Mouse (Mus musculus) heart, postnatal 10 days (tissue): Measurements from ENCODE around the gene Tubb4a. TPM values are rescaled to one million over a fixed set of nuclear protein-coding genes. Genes with fewer than 3 reads are reported as not detected.
"Not testable (repeated sequence)": the region's sequence is repeated elsewhere in the genome, so short reads cannot be mapped to it uniquely, and the experiment has no call there.

ENCODE experiments used
- DNase-seq, 2 experiments: peaks; one replicate each; pipeline ENCODE4 v3.0.0; 2021
- intact Hi-C: fragments of 180-260 bp; cut with DNase I; formaldehyde crosslinking; loops from one replicate; pipeline ENCODE4 v1.15.1; 2025
- total RNA-seq, 2 experiments: library from RNA; stranded (reverse); gene quantifications; 2 replicates each; pipeline ENCODE4 v1.2.3; 2021

Gene Tubb4a
- 1 to 10 TPM; 7.0 to 7.4 TPM for total RNA-seq

DNA sequence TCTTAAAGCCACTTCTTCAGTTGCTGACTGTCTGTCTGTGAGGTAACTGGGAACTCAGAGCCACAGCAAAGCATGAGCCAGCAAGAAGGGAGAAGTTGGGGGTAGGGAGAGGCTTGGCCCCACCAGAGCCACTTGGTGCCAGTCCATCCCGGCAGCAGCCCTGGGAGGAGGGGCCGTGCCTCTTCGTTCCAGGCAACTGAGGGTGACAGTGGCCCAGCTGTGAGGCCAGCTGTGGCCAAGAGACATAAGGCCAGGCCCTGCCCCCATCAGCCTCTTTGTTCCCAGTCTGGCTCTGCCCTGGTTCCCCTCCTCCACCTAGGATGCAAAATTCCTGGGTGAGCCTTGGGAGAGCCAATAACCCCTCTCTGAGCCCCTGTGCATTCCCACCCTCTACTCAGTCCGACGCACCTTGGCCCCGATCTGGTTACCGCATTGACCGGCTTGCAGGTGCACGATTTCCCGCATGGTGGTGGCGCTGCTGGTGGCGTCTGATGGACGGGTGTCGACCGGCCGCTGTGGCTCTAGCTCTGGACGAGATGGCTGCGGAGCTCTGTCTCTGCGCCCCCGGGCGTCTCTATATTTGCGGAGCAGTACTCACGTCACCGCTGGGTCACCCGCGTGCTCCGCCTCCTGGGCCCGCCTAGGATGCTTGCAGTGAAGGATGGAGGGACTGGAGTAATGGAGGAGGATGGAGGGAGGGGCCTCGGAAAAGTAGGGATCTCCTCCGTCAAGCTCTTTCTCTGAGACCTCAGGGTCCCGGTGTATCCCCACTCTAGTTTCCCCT, at the start of gene Tubb4a:
Tubb4a (minus strand) TSS at position 734 of the 784 bp plus-strand sequence.
- DNase-seq: peak; percentile 52 to 56
- intact Hi-C loops: no loop called here

GRCm38 (mm10) chr17:57135635-57136034, 48.1 kb upstream of the Tubb4a start:
- intact Hi-C loops: no loop called here

DNA sequence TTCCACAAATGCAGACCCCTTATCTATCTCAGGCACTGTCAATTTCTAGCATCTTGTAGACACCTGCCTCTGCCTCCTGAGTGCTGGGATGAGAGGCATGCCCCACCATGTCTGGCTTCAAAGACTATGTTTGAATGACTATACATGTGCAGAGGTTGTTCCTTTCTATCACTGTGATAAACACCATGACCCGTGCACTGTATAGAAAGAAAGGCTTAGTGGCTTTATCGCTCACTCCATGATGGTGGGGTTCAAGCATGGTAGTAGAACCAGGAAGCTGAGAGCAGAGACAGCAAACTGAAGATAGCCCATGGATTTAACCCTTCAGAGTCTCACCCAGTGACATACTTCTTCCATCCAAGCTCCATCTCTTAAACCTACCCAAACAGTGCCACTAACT, 47.1 kb upstream of the Tubb4a start:
- intact Hi-C loops: no loop called here
- DNase-seq: no peak

More at GRCm38 (mm10) chr17:57135635-57136034, 48.1 kb upstream of the Tubb4a start:
- no peak for DNase-seq

- intact Hi-C loops, DNase-seq: not testable (repeated sequence)
Observed at GRCm38 (mm10) chr17:57134021-57134420, 46.4 kb upstream of the Tubb4a start.

GRCm38 (mm10) chr17:57131793-57132192, 44.2 kb upstream of the Tubb4a start:
- intact Hi-C loops: no loop called here
- DNase-seq: no peak

DNA sequence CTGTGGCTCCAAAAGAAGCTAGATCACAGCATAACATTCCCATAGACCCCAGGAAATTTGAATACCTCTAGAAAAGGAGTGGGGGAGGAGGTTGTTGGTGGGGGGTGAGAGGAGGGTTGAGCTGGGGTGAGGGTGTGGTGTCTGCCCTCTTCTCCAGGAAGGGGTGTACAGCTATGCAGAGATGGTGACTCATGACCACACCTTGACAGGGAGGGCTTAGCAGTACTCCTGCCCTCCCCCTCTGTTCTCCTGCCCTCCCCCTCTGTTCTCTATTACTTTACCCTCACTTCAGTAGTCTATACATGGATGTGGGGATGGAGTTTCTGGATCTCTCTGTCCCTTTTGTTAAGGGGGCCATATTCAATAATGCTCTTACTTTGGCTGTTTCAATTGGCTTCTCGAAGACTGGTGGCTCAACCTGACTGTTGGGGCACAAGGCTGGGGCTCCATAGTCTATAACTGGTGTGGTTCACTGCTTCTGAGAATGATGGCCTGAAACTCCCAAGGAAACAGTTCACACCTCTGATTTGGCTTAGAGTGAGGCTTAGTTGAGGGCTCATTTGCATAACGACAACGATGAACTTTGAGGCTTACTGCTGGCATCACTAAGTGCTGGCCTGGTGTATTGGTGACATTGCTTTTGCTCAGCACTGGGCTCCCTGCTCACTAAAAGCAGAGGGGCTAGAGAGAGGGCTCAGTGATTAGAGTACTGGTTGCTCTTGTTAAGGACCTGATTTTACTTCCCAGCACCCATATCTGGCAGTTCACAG, 38.5 kb upstream of the Tubb4a start:
- intact Hi-C loops: no loop called here
- DNase-seq: no peak

DNA sequence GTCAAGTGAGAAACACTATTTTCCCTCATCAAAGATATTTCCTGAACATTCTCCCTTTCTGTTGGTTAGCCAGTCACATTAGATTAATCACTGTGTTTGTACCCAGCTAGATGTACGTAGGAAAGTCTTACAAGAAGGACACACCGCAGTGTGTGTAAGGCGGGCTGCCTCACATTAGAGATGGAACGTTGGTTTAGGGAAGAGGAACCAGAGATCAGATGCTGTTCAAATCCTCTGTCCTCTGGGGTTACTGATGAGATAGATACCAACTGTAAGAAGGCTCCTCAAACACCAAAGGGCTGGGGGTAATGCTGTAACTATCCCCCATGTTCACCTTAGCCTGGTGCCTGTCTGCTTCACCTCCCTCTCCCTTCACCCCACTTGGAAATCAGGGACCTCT, 37.2 kb upstream of the Tubb4a start:
- DNase-seq: no peak
- intact Hi-C loops: no loop called here

- intact Hi-C loops: no loop called here
- DNase-seq: no peak
Observed at GRCm38 (mm10) chr17:57123192-57124118, 35.9 kb upstream of the Tubb4a start.

GRCm38 (mm10) chr17:57121856-57122255, 34.3 kb upstream of the Tubb4a start:
- DNase-seq: no peak
- intact Hi-C loops: no loop called here

DNA sequence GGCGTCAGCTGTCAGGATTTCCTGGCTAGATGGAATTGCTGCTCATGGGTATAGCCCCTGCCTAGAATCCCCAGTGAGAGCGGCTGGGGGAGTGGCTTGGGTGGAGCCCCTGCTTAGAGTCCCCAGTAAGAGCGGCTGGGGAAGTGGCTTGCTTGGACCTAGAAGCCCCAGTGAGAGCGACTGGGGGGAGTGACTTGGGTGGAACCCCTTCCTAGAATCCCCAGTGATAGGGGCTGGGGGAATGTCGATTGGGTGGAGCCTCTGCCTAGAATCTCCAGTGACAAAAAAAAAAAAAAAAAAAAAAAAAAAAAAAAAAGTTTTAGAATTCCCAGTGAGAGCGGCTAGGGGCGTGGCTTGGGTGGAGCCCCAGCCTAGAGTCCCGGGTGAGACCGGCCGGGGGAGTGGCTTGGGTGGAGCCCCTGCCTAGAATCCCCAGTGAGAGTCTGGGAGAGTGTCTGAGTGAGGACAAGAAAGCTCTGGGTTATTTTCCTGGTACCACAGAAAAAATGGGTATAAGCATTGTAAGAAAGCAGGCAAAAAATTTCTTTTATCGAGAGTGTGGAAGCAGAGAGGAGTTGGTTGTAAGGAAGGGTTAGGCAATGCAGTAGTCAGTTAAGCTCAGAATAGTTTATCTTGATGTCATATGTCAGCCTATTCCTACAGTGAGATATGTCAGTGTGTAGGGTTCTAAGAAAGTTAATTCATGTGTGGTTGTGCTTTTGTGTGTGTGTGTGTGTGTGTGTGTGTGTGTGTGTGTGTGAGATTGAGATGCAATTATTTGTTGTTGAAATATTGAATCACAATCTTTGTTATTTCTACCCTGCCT, 31.2 kb upstream of the Tubb4a start:
- peak; percentile 29 to 31 for DNase-seq
- intact Hi-C loops: loop anchor here (1.0 kb wide), 1 partner anchor 114 kb away; no protein-coding TSS in a partner anchor

DNA sequence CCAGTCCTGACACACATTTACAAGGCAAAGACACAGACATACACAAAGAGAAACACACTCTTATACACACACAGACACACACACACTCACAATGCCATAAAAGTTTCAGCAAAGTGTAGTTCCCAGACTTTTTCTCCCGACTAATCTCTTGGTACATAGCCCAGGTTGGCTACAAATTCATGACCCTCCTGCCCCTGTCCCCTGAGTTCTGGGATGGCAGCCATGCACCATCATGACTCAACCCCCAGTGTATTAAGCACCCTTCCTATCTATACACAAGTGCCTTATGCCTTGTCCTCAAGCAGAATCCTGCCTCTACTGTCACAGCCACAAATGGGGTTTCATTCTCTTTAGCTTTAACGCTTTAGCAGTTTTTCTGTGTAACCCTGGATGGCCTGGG, 29.2 kb upstream of the Tubb4a start:
- intact Hi-C loops: no loop called here
- DNase-seq: no peak

DNA sequence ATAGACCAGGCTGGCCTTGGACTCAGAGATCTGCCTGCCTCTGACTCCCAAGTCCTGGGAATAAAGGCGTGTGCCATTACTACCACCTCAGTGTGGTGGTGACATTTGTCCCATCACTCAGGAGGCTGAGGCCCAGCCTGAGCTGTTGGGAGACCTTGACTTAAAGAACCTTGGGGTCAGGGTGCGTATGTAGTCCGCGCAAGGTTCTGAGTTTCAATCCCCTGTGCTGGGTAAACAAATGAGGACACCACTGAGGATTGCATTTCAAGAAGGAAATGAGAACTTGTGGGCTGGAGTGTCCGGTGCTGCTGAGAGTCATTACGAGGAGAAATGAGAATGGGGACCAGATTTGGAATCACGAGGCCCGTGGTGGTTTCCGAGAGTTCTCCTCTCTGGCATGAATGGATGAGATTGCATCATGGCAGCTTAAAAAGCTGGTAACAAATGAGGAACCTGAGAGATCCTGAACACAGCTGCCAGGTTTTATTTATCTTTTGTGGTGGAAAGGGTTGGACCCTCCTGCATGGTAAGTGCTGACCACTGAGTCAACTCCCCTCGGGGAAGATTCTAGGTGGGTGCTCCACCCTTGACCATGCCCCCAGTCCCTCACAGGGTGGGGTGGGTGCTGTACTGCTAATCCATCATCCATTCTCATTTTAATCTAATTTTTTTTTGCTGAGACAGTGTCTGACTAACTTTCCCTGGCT, 25.3 kb upstream of the Tubb4a start:
- intact Hi-C loops: no loop called here

DNA sequence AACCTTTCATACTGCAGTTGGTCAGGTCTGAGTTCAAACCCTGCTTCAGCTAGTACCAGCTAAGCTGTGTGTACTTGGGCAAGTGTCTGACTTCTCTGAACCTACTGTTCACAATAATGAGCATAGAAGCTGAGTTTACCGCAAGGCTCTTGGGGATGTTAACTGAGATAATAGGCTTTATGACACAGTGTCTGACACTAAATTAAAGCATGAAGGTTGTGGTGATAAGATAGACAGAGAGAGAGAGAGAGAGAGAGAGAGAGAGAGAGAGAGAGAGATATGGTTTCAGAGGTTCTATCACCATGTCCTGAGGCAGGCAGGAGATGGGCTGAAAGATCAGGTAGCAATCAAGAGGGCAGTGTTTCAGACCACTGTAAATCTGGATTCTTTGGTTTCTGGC, 22.4 kb upstream of the Tubb4a start:
- intact Hi-C loops: no loop called here
- no peak for DNase-seq

More for the DNA sequence above, 25.3 kb upstream of the Tubb4a start:
- peak in 1 of 2 experiments; percentile 18 for DNase-seq

DNA sequence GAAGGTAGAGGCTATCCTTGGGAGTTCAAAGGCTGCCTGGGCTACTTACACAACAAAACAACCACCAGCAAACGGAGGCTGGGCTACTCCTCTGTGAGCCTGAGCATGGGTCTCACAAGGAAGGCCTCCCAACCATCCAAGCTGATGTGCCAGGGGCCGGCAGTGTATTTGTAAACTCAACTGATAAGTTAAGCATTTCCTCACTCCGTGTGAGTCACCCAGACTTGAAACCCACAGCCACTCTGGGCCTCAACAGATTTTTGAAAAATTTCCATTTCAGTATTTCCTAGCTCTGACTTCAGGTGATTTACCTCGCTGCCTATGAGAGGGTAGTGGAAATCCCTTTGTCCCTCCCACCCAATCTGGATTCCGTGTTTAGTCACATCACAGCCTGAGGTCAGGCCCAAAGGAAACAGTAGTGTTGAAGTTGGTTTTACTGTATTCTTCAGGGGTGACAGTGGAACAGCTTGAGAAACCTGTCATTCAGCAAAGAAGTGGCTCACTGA, 21.1 kb upstream of the Tubb4a start:
- intact Hi-C loops: no loop called here

DNA sequence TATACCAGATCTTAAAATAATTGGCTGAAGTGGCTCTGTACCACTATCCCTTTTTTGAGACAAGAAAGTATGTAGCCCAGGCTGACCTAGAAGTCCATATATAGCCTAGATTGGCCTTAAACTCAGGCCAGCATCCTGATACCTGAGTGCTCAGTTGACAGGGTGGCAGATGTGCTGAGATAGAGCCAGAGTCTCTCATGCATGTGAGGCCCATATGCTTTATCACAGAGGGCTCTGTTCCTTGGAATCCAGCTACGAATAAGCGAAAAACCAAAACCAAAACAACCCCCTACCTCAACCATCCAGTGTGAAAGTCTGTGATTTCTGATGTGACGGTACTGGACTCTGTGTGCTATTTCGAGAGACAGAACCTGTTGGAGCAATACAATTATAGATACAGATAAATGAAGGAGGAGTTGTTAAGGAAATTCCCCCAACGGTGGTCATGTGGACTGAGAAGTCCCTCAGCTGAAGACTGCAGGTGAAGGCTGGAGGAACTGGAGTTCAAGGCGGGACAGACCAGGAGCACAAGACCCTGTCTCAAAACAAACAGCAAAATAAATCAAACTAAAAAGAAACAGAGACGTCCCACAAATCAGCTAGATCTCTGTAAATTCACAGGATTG, 20.6 kb upstream of the Tubb4a start:
- intact Hi-C loops: no loop called here
- DNase-seq: no peak

More for the DNA sequence above, 21.1 kb upstream of the Tubb4a start:
- DNase-seq: no peak

GRCm38 (mm10) chr17:57107064-57107463, 19.5 kb upstream of the Tubb4a start:
- intact Hi-C loops: no loop called here
- DNase-seq: no peak

DNA sequence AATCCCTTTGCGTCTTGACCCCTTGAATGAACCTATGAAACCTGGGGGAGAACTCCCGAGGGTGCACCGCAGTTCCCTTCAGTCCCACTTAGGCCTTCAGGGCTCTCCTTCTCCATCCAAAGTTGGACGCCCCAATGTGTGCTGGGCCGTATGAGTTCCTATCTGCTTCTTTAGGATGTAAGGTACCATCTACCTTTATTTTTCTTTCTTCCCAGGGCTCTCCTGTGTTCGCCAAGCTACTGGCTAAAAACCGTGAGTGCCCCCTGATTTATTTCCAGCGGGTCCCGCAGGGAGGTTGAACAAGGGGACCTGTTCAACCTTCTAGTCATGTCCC, 18.4 kb upstream of the Tubb4a start:
- intact Hi-C loops: no loop called here
- no peak for DNase-seq

GRCm38 (mm10) chr17:57105181-57106034, 17.8 kb upstream of the Tubb4a start, which contains the start of gene Tnfsf9:
Tnfsf9 (plus strand) TSS chr17:57105325.
- DNase-seq: peak; percentile 30 to 44

More at GRCm38 (mm10) chr17:57105181-57106034, 17.8 kb upstream of the Tubb4a start, which contains the start of gene Tnfsf9:
- intact Hi-C loops: no loop called here
